Mouse (Mus musculus): ENCODE results near the gene Ccdc88a.

- TF ChIP-seq CTCF (IDR thresholded peaks at IDR 0.05; ENCODE audit: control insufficient read depth, insufficient read depth, insufficient read length) = no peak
- peak; percentile 55 for TF ChIP-seq USF1 (IDR thresholded peaks at IDR 0.05; ENCODE audit: low read depth)
Observed at GRCm38 (mm10) chr11:29344891-29345657, 28.4 kb upstream of the Ccdc88a start.

Measured in C2C12 (cell line).